Mouse (Mus musculus) megakaryocyte progenitor cell, adult 5-6 weeks (primary cell): Measurements from ENCODE around the gene Rbms1. TPM values are rescaled to one million over a fixed set of nuclear protein-coding genes. Genes with fewer than 3 reads are reported as not detected.

Experiments
- ATAC-seq: replicated peaks from 2 replicates; pipeline ENCODE4 v1.8.0; 2016; ENCODE audit warnings: mild to moderate bottlenecking, moderate TSS enrichment, inconsistent platforms; ENCODE audit not compliant: poor library complexity
- total RNA-seq, 2 experiments: library from RNA; stranded (forward) in 1 of 2; stranded (reverse) in 1 of 2; fragments of 157-497, 149-512 nt in 1 of 2; fragments of 200-1000 nt in 1 of 2; gene quantifications; 2 replicates each; pipeline versions ENCODE4 v1.2.3 to v1.2.4; 2015 to 2017

Rbms1 gene
- total RNA-seq, 2 experiments from 2014 or later = 24.5 to 29.3 TPM

- ATAC-seq = no peak
These were observed 82.8 kb downstream of the Rbms1 start for GRCm38 (mm10) chr2:60879966-60880788.

- ATAC-seq = peak; percentile 32
These were observed 83.7 kb downstream of the Rbms1 start for GRCm38 (mm10) chr2:60879141-60879818.

- peak; percentile 37 for ATAC-seq
These were observed 85.2 kb downstream of the Rbms1 start for GRCm38 (mm10) chr2:60877543-60878386.

GRCm38 (mm10) chr2:60876891-60877290 is 86.1 kb downstream of the Rbms1 start:
- no peak for ATAC-seq

- ATAC-seq = no peak
These were observed 90.7 kb downstream of the Rbms1 start for GRCm38 (mm10) chr2:60872095-60872811.

- ATAC-seq = no peak
These were observed 92.0 kb downstream of the Rbms1 start for GRCm38 (mm10) chr2:60871001-60871400.

- peak; percentile 22; the same call in 1 of the 2 replicates for ATAC-seq
These were observed 92.5 kb downstream of the Rbms1 start for GRCm38 (mm10) chr2:60870450-60870849.

- ATAC-seq = no peak
These were observed 93.8 kb downstream of the Rbms1 start for GRCm38 (mm10) chr2:60869001-60869743.

- peak; percentile 81 for ATAC-seq
These were observed 94.8 kb downstream of the Rbms1 start for GRCm38 (mm10) chr2:60868060-60868662.

GRCm38 (mm10) chr2:60867304-60867703 is 95.7 kb downstream of the Rbms1 start:
- ATAC-seq = no peak

GRCm38 (mm10) chr2:60865869-60866268 is 97.1 kb downstream of the Rbms1 start:
- ATAC-seq = no peak

GRCm38 (mm10) chr2:60864977-60865376 is 98.0 kb downstream of the Rbms1 start:
- ATAC-seq = no peak

- ATAC-seq = no peak
These were observed 98.7 kb downstream of the Rbms1 start for GRCm38 (mm10) chr2:60864256-60864795.

- ATAC-seq = peak; percentile 40
These were observed 99.2 kb downstream of the Rbms1 start for GRCm38 (mm10) chr2:60863827-60864226.

GRCm38 (mm10) chr2:60862913-60863711 is 99.9 kb downstream of the Rbms1 start:
- ATAC-seq = no peak

GRCm38 (mm10) chr2:60858116-60858515 is 104.9 kb downstream of the Rbms1 start:
- no peak for ATAC-seq

GRCm38 (mm10) chr2:60856097-60856496 is 106.9 kb downstream of the Rbms1 start:
- ATAC-seq = no peak

GRCm38 (mm10) chr2:60855006-60855405 is 108.0 kb downstream of the Rbms1 start:
- ATAC-seq = peak; percentile 97
